Mouse (Mus musculus): Measurements from ENCODE around the gene Crebl2.

The Crebl2 gene

GRCm38 (mm10) chr6:134829786-134830700, at the start of gene Crebl2:
TSS of gene Crebl2 (plus strand) at chr6:134830154.
- peak; percentile 98 for DNase-seq (ENCODE audit: extremely low read depth, low read depth)

GRCm38 (mm10) chr6:134781494-134781913, 48.5 kb upstream of the Crebl2 start:
- no peak for DNase-seq (ENCODE audit: extremely low read depth, low read depth)

GRCm38 (mm10) chr6:134782900-134783299, 47.1 kb upstream of the Crebl2 start:
- DNase-seq (ENCODE audit: extremely low read depth, low read depth), result no peak

- no peak for DNase-seq (ENCODE audit: extremely low read depth, low read depth)
Measured at GRCm38 (mm10) chr6:134786426-134786825, 43.5 kb upstream of the Crebl2 start.

- DNase-seq (ENCODE audit: extremely low read depth, low read depth), result no peak
Measured at GRCm38 (mm10) chr6:134789100-134789499, 40.9 kb upstream of the Crebl2 start.

- peak; percentile 68 for DNase-seq (ENCODE audit: extremely low read depth, low read depth)
Measured at GRCm38 (mm10) chr6:134791251-134792118, 38.5 kb upstream of the Crebl2 start.

GRCm38 (mm10) chr6:134792141-134793045, 37.6 kb upstream of the Crebl2 start, which contains the start of gene Dusp16:
TSS of gene Dusp16 (minus strand) at chr6:134792625.
- peak; percentile 75 for DNase-seq (ENCODE audit: extremely low read depth, low read depth)

- DNase-seq (ENCODE audit: extremely low read depth, low read depth), result no peak
Measured at GRCm38 (mm10) chr6:134793046-134793806, 36.7 kb upstream of the Crebl2 start.

- peak; percentile 61 for DNase-seq (ENCODE audit: extremely low read depth, low read depth)
Measured at GRCm38 (mm10) chr6:134793911-134794520, 35.9 kb upstream of the Crebl2 start.

GRCm38 (mm10) chr6:134796297-134796696, 33.7 kb upstream of the Crebl2 start:
- DNase-seq (ENCODE audit: extremely low read depth, low read depth), result peak; percentile 87

- no peak for DNase-seq (ENCODE audit: extremely low read depth, low read depth)
Measured at GRCm38 (mm10) chr6:134801483-134801882, 28.5 kb upstream of the Crebl2 start.

- DNase-seq (ENCODE audit: extremely low read depth, low read depth), result no peak
Measured at GRCm38 (mm10) chr6:134802641-134803043, 27.3 kb upstream of the Crebl2 start.

- no peak for DNase-seq (ENCODE audit: extremely low read depth, low read depth)
Measured at GRCm38 (mm10) chr6:134804736-134805277, 25.1 kb upstream of the Crebl2 start.

- no peak for DNase-seq (ENCODE audit: extremely low read depth, low read depth)
Measured at GRCm38 (mm10) chr6:134806130-134806529, 23.8 kb upstream of the Crebl2 start.

GRCm38 (mm10) chr6:134807091-134807490, 22.9 kb upstream of the Crebl2 start:
- no peak for DNase-seq (ENCODE audit: extremely low read depth, low read depth)

GRCm38 (mm10) chr6:134807794-134808193, 22.2 kb upstream of the Crebl2 start:
- no peak for DNase-seq (ENCODE audit: extremely low read depth, low read depth)

GRCm38 (mm10) chr6:134813066-134813465, 16.9 kb upstream of the Crebl2 start:
- no peak for DNase-seq (ENCODE audit: extremely low read depth, low read depth)

- DNase-seq (ENCODE audit: extremely low read depth, low read depth), result no peak
Measured at GRCm38 (mm10) chr6:134817051-134817928, 12.7 kb upstream of the Crebl2 start.
